Mouse (Mus musculus) embryonic facial prominence, embryonic 15.5 days (tissue): Measurements from ENCODE around the gene Neurl1a. TPM values are rescaled to one million over a fixed set of nuclear protein-coding genes. Genes with fewer than 3 reads are reported as not detected.
A peak's percentile ranks its signal among the peaks of the same experiment; 100 is the strongest.
"Not testable (repeated sequence)": the region's sequence is repeated elsewhere in the genome, so short reads cannot be mapped to it uniquely, and the experiment has no call there.

ENCODE experiments used
- ATAC-seq: fragments of 200-750 bp; cut with Nextera tagmentation; 2 replicates; pipeline ENCODE4 v1.8.0; 2017; ENCODE audit warnings: low read depth, moderate TSS enrichment; ENCODE audit not compliant: insufficient number of reproducible peaks, low FRiP score, low TSS enrichment
- H3K27ac ChIP-seq: fragments of 300-500 bp; sonication (generic); replicated peaks from 2 replicates; pipeline ENCODE4 v1.5.1; 2015; ENCODE audit warnings: mild to moderate bottlenecking, inconsistent platforms
- H3K27me3 ChIP-seq: fragments of 300-500 bp; sonication (generic); 2 replicates; pipeline ENCODE4 v1.6.1; 2015; ENCODE audit warnings: inconsistent platforms
- H3K36me3 ChIP-seq: fragments of 300-500 bp; sonication (generic); 2 replicates; pipeline ENCODE4 v1.6.1; 2015; ENCODE audit warnings: mild to moderate bottlenecking, inconsistent platforms
- H3K4me1 ChIP-seq: fragments of 300-500 bp; sonication (generic); 2 replicates; pipeline ENCODE4 v1.6.1; 2015; ENCODE audit warnings: inconsistent platforms
- H3K4me2 ChIP-seq: fragments of 300-500 bp; sonication (generic); replicated peaks from 2 replicates; pipeline ENCODE4 v1.6.1; 2015; ENCODE audit warnings: mild to moderate bottlenecking, inconsistent platforms
- H3K4me3 ChIP-seq: fragments of 300-500 bp; sonication (generic); replicated peaks from 2 replicates; pipeline ENCODE4 v1.5.1; 2015; ENCODE audit warnings: mild to moderate bottlenecking, inconsistent platforms
- H3K9ac ChIP-seq: fragments of 300-500 bp; sonication (generic); 2 replicates; pipeline ENCODE4 v1.6.1; 2015; ENCODE audit warnings: inconsistent platforms
- H3K9me3 ChIP-seq: fragments of 300-500 bp; sonication (generic); replicated peaks from 2 replicates; pipeline ENCODE4 v1.6.1; 2016; ENCODE audit warnings: inconsistent platforms
- WGBS: fragments of 180-500 bp; shearing (Covaris S2); methylation state at CpG from one replicate; pipeline ENCODE4 v1.1.7; 2015; 5-methylcytosine and 5-hydroxymethylcytosine counted together
- polyA plus RNA-seq: library from polyadenylated mRNA; unstranded; fragments of >200 nt; fragmentation: Nextera tagmentation; extraction: Ambion mirVana; gene quantifications from 2 replicates; pipeline ENCODE4 v1.2.1, GENCODE M21; 2015

Gene Neurl1a
- 8.0 and 9.0 TPM in 2 replicates for polyA plus RNA-seq

GRCm38 (mm10) chr19:47178431-47179271 lies at the start of gene Neurl1a:
Gene Neurl1a, plus strand, starts transcription at chr19:47178820.
- Histone ChIP-seq H3K4me1 (peaks cover 13% of the 10 kb centered on the region), H3K9ac (peak within 1 kb of the TSS; percentile 31), H3K4me2 (peak within 1 kb of the TSS; percentile 93), H3K36me3 (no peaks in the 10 kb centered on the region), H3K27ac (peak within 1 kb of the TSS; percentile 60), H3K27me3 (peaks cover 17% of the 10 kb centered on the region; the same call in 1 of the 2 replicates), H3K4me3 (peak within 1 kb of the TSS; percentile 58), H3K9me3 (no peaks in the 10 kb centered on the region)
- under 1% methylated on average over 97 of the region's 98 CpGs for WGBS
- peak; percentile 80 for ATAC-seq

- no peaks in the 10 kb centered on the region for H3K4me1 ChIP-seq
- no peak overlapping the region for H3K9ac ChIP-seq
- no peaks in the 10 kb centered on the region for H3K27me3 ChIP-seq
- no peak for ATAC-seq
- no peaks in the 10 kb centered on the region for H3K9me3 ChIP-seq
- 89% methylated on average over 11 of the region's 11 CpGs for WGBS
- H3K36me3 ChIP-seq, result peaks cover 93% of the 10 kb centered on the region
- no peak overlapping the region for H3K27ac ChIP-seq
- H3K4me2 ChIP-seq, result no peak overlapping the region
- H3K4me3 ChIP-seq, result no peak overlapping the region
These were observed 49.8 kb upstream of the Neurl1a start for GRCm38 (mm10) chr19:47128835-47129234.

GRCm38 (mm10) chr19:47130551-47131125 lies 48.0 kb upstream of the Neurl1a start:
- 93% methylated on average over 15 of the region's 15 CpGs for WGBS
- Histone ChIP-seq H3K9me3 (no peaks in the 10 kb centered on the region), H3K9ac (no peak overlapping the region), H3K27ac (no peak overlapping the region), H3K36me3 (peaks cover 90% of the 10 kb centered on the region), H3K4me2 (no peak overlapping the region), H3K4me1 (peaks cover 1% of the 10 kb centered on the region), H3K27me3 (no peaks in the 10 kb centered on the region), H3K4me3 (no peak overlapping the region)
- no peak for ATAC-seq

GRCm38 (mm10) chr19:47133161-47133560 lies 45.5 kb upstream of the Neurl1a start:
- Histone ChIP-seq H3K9me3 (no peaks in the 10 kb centered on the region), H3K4me1 (peaks cover 26% of the 10 kb centered on the region), H3K27ac (no peak overlapping the region), H3K9ac (no peak overlapping the region), H3K36me3 (peaks cover 67% of the 10 kb centered on the region), H3K4me3 (no peak overlapping the region), H3K27me3 (no peaks in the 10 kb centered on the region), H3K4me2 (no peak overlapping the region)
- WGBS, result 90% methylated on average over 7 of the region's 7 CpGs
- ATAC-seq, result no peak

GRCm38 (mm10) chr19:47135568-47135967 lies 43.1 kb upstream of the Neurl1a start:
- WGBS, result 91% methylated on average over 17 of the region's 17 CpGs
- Histone ChIP-seq H3K27me3 (no peaks in the 10 kb centered on the region), H3K27ac (no peak overlapping the region), H3K4me3 (no peak overlapping the region), H3K4me1 (peaks cover 42% of the 10 kb centered on the region), H3K4me2 (no peak overlapping the region), H3K36me3 (peaks cover 43% of the 10 kb centered on the region), H3K9ac (no peak overlapping the region), H3K9me3 (no peaks in the 10 kb centered on the region)
- ATAC-seq, result no peak

GRCm38 (mm10) chr19:47136170-47136569 lies 42.5 kb upstream of the Neurl1a start:
- Histone ChIP-seq H3K36me3 (peaks cover 38% of the 10 kb centered on the region), H3K27ac (0 out of 2 replicates have a peak overlapping the region, but pooled peaks have one; percentile 92), H3K4me1 (peaks cover 42% of the 10 kb centered on the region), H3K9me3 (no peaks in the 10 kb centered on the region), H3K4me3 (peak overlapping the region; percentile 51; the same call in 1 of the 2 replicates), H3K4me2 (peak overlapping the region; percentile 72; the same call in 1 of the 2 replicates), H3K27me3 (no peaks in the 10 kb centered on the region), H3K9ac (no peak overlapping the region)
- ATAC-seq, result no peak
- 80% methylated on average over 5 of the region's 5 CpGs for WGBS

- Histone ChIP-seq H3K4me1 (peaks cover 42% of the 10 kb centered on the region), H3K9ac (peak overlapping the region; percentile 70), H3K4me2 (peak overlapping the region; percentile 72), H3K27me3 (no peaks in the 10 kb centered on the region), H3K27ac (peak overlapping the region; percentile 92), H3K4me3 (peak overlapping the region; percentile 51), H3K9me3 (no peaks in the 10 kb centered on the region), H3K36me3 (peaks cover 29% of the 10 kb centered on the region)
- 13% methylated on average over 6 of the region's 6 CpGs for WGBS
- ATAC-seq, result no peak
These were observed 41.5 kb upstream of the Neurl1a start for GRCm38 (mm10) chr19:47137051-47137581.

- Histone ChIP-seq H3K36me3 (peaks cover 22% of the 10 kb centered on the region), H3K4me2 (peak within 1 kb of the TSS; percentile 72), H3K4me1 (peaks cover 42% of the 10 kb centered on the region), H3K27me3 (no peaks in the 10 kb centered on the region), H3K9ac (peak within 1 kb of the TSS; percentile 70), H3K27ac (peak within 1 kb of the TSS; percentile 92), H3K9me3 (no peaks in the 10 kb centered on the region), H3K4me3 (peak within 1 kb of the TSS; percentile 51)
- peak; percentile 75 for ATAC-seq
- 4% methylated on average over 28 of the region's 28 CpGs for WGBS
These were observed 40.7 kb upstream of the Neurl1a start, which contains the start of gene Calhm2 for GRCm38 (mm10) chr19:47137771-47138421. Gene Calhm2, minus strand, starts transcription at chr19:47138294.

GRCm38 (mm10) chr19:47139611-47140010 lies 39.0 kb upstream of the Neurl1a start:
- not testable (repeated sequence) for ATAC-seq, H3K9me3 ChIP-seq, H3K4me3 ChIP-seq, H3K27ac ChIP-seq, H3K36me3 ChIP-seq, H3K4me2 ChIP-seq, H3K9ac ChIP-seq, H3K27me3 ChIP-seq
- WGBS, result 37% methylated on average over 7 of the region's 7 CpGs
- H3K4me1 ChIP-seq, result peaks cover 42% of the 10 kb centered on the region

GRCm38 (mm10) chr19:47142438-47142837 lies 36.2 kb upstream of the Neurl1a start:
- H3K27me3 ChIP-seq, result no peaks in the 10 kb centered on the region
- WGBS, result 69% methylated on average over 6 of the region's 6 CpGs
- no peaks in the 10 kb centered on the region for H3K36me3 ChIP-seq
- no peaks in the 10 kb centered on the region for H3K9me3 ChIP-seq
- no peak overlapping the region for H3K4me2 ChIP-seq
- H3K4me3 ChIP-seq, result no peak overlapping the region
- no peak for ATAC-seq
- H3K9ac ChIP-seq, result no peak overlapping the region
- no peak overlapping the region for H3K27ac ChIP-seq
- H3K4me1 ChIP-seq, result peaks cover 23% of the 10 kb centered on the region

GRCm38 (mm10) chr19:47144154-47144553 lies 34.5 kb upstream of the Neurl1a start, which contains the start of gene Calhm1:
Gene Calhm1, minus strand, starts transcription at chr19:47144254.
- Histone ChIP-seq H3K4me2 (no peak within 1 kb of the TSS), H3K4me3 (no peak within 1 kb of the TSS), H3K36me3 (no peaks in the 10 kb centered on the region), H3K9me3 (no peaks in the 10 kb centered on the region), H3K27me3 (no peaks in the 10 kb centered on the region), H3K27ac (no peak within 1 kb of the TSS), H3K9ac (no peak within 1 kb of the TSS), H3K4me1 (peaks cover 5% of the 10 kb centered on the region)
- ATAC-seq, result no peak
- WGBS, result 88% methylated on average over 6 of the region's 6 CpGs
